Mouse (Mus musculus): ENCODE data around the gene Myo18a. TPM values are rescaled to one million over a fixed set of nuclear protein-coding genes. Genes with fewer than 3 reads are reported as not detected.

The Myo18a gene
- polyA plus RNA-seq, 1 experiment from 2014 or later, result 32.4 TPM

DNA sequence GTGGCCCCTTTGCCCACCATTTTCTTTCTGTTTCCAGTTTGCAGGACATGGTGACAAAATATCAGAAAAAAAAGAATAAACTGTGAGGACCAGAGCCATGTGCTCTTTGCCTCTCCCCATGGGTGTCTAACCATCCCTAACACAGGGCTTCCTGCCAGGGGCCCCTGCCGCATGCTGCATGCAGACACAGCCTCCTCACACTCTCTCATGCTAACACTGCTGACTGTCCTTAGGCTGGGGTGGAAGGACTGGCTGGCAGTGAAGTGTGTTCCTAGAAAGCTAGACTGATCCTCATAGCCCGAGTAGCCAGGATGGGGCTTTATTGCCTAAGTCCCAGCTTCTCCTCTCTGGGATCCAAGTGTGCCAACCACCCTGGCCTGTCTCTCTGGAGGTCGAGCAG, 91.6 kb downstream of the Myo18a start:
- 65% methylated on average over 3 of the region's 3 CpGs for WGBS
- Histone ChIP-seq H3K9me3 (ENCODE audit: low read length) (no peaks in the 10 kb centered on the region), H3K4me2 (replicated peaks; ENCODE audit: low read depth, low read length) (no peak overlapping the region), H3K4me1 (ENCODE audit: insufficient read depth, low read length) (peaks cover 17% of the 10 kb centered on the region; the same call in 1 of the 2 replicates), H3K27me3 (ENCODE audit: insufficient read depth, low read length) (peaks cover 11% of the 10 kb centered on the region), H3K36me3 (ENCODE audit: insufficient read depth, low read length) (peaks cover 28% of the 10 kb centered on the region), H3K4me3 (ENCODE audit: low read length) (no peak overlapping the region), H3K9ac (replicated peaks; ENCODE audit: low read length) (no peak overlapping the region), H3K27ac (ENCODE audit: low read length) (no peak overlapping the region)
- ATAC-seq (ENCODE audit: low FRiP score, low TSS enrichment), result no peak

- Histone ChIP-seq H3K27ac (ENCODE audit: low read length) (no peak overlapping the region), H3K9me3 (ENCODE audit: low read length) (no peaks in the 10 kb centered on the region), H3K36me3 (ENCODE audit: insufficient read depth, low read length) (peaks cover 28% of the 10 kb centered on the region), H3K4me1 (ENCODE audit: insufficient read depth, low read length) (peaks cover 17% of the 10 kb centered on the region; the same call in 1 of the 2 replicates), H3K9ac (replicated peaks; ENCODE audit: low read length) (no peak overlapping the region), H3K4me3 (ENCODE audit: low read length) (no peak overlapping the region), H3K4me2 (replicated peaks; ENCODE audit: low read depth, low read length) (no peak overlapping the region), H3K27me3 (ENCODE audit: insufficient read depth, low read length) (peaks cover 17% of the 10 kb centered on the region)
- no peak for ATAC-seq (ENCODE audit: low FRiP score, low TSS enrichment)
- 26% methylated on average over 15 of the region's 15 CpGs for WGBS
These were observed 92.3 kb downstream of the Myo18a start for GRCm38 (mm10) chr11:77855396-77855795.

DNA sequence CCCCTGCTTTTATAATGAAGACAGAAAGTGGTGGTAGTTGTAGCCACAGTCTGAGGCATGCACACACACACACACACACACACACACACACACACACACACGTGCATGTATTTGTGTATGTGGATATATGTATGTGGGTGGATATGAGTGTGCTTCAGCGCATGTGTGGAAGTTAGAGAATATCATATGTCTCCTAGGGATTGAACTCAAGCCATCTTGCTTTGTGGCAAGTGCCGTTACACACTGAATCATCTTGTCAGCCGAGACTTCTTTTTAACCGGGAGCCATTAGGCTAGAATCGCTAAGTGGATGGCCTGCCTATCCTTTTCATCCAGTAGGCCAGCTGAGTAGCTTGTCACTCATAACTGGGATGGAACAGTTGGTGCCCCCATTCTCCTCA, 94.0 kb downstream of the Myo18a start:
- peaks cover 17% of the 10 kb centered on the region for H3K27me3 ChIP-seq (ENCODE audit: insufficient read depth, low read length)
- H3K36me3 ChIP-seq (ENCODE audit: insufficient read depth, low read length), result peaks cover 26% of the 10 kb centered on the region

GRCm38 (mm10) chr11:77858589-77858988, 95.5 kb downstream of the Myo18a start:
- WGBS, result 64% methylated on average over 9 of the region's 9 CpGs
- Histone ChIP-seq H3K9me3 (ENCODE audit: low read length) (no peaks in the 10 kb centered on the region), H3K4me1 (ENCODE audit: insufficient read depth, low read length) (peaks cover 7% of the 10 kb centered on the region; the same call in 1 of the 2 replicates), H3K36me3 (ENCODE audit: insufficient read depth, low read length) (peaks cover 13% of the 10 kb centered on the region), H3K27me3 (ENCODE audit: insufficient read depth, low read length) (peaks cover 17% of the 10 kb centered on the region; the same call in 1 of the 2 replicates), H3K9ac (replicated peaks; ENCODE audit: low read length) (no peak overlapping the region), H3K4me3 (ENCODE audit: low read length) (no peak overlapping the region), H3K27ac (ENCODE audit: low read length) (no peak overlapping the region), H3K4me2 (replicated peaks; ENCODE audit: low read depth, low read length) (no peak overlapping the region)
- no peak for ATAC-seq (ENCODE audit: low FRiP score, low TSS enrichment)

More for the DNA sequence above, 94.0 kb downstream of the Myo18a start:
- Histone ChIP-seq H3K9me3 (ENCODE audit: low read length) (no peaks in the 10 kb centered on the region), H3K4me1 (ENCODE audit: insufficient read depth, low read length) (peaks cover 7% of the 10 kb centered on the region; the same call in 1 of the 2 replicates), H3K9ac (replicated peaks; ENCODE audit: low read length) (no peak overlapping the region), H3K27ac (ENCODE audit: low read length) (no peak overlapping the region), H3K4me2 (replicated peaks; ENCODE audit: low read depth, low read length) (no peak overlapping the region), H3K4me3 (ENCODE audit: low read length) (no peak overlapping the region)
- WGBS, result 84% methylated on average over 6 of the region's 6 CpGs
- no peak for ATAC-seq (ENCODE audit: low FRiP score, low TSS enrichment)

DNA sequence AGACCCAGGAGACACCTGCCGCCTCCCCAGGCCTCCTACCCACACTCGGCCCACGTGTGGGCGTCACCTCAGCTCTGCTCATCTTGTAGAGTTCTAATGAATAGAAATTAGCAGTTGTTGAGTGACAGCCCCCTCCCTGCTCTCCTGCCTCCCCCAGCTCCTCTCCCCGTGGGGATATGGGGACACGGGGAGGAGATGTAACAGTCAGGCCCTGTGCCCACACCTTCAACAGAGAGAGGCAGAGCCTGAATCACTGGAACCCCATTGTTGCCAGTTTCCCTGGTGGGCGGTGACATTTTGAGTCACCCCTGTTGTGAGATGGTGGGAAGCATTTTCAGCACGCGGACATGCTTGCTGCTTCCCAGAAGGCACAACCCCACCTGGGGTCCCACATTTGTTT, 97.9 kb downstream of the Myo18a start:
- Histone ChIP-seq H3K27me3 (ENCODE audit: insufficient read depth, low read length) (peaks cover 17% of the 10 kb centered on the region; the same call in 1 of the 2 replicates), H3K4me3 (ENCODE audit: low read length) (no peak overlapping the region), H3K9me3 (ENCODE audit: low read length) (no peaks in the 10 kb centered on the region), H3K36me3 (ENCODE audit: insufficient read depth, low read length) (peaks cover 11% of the 10 kb centered on the region), H3K9ac (replicated peaks; ENCODE audit: low read length) (no peak overlapping the region), H3K27ac (ENCODE audit: low read length) (no peak overlapping the region), H3K4me1 (ENCODE audit: insufficient read depth, low read length) (no peaks in the 10 kb centered on the region), H3K4me2 (replicated peaks; ENCODE audit: low read depth, low read length) (no peak overlapping the region)
- ATAC-seq (ENCODE audit: low FRiP score, low TSS enrichment), result no peak
- WGBS, result 83% methylated on average over 9 of the region's 9 CpGs

DNA sequence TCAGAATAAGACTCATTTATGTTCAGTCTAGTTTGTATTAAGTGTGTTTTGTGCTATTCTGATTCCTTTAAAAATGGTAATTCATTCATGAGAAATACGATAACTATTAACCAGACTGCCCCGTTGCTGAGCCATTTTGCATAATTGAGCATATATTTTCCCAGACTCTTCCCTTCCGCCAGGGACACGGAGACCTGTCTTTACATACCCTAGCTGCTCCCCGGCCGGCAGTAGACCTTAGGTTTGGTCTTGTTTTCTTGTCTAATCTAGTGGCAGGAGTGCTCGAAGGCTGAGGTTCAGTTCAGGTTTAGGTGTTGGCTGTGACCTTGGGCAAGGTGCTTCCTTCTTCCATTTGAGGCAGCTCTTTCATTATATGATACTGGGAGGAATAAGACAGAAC, 99.8 kb downstream of the Myo18a start:
- Histone ChIP-seq H3K9me3 (ENCODE audit: low read length) (no peaks in the 10 kb centered on the region), H3K36me3 (ENCODE audit: insufficient read depth, low read length) (peaks cover 8% of the 10 kb centered on the region), H3K27ac (ENCODE audit: low read length) (no peak overlapping the region), H3K4me3 (ENCODE audit: low read length) (no peak overlapping the region), H3K9ac (replicated peaks; ENCODE audit: low read length) (no peak overlapping the region), H3K27me3 (ENCODE audit: insufficient read depth, low read length) (peaks cover 26% of the 10 kb centered on the region), H3K4me1 (ENCODE audit: insufficient read depth, low read length) (peaks cover 14% of the 10 kb centered on the region), H3K4me2 (replicated peaks; ENCODE audit: low read depth, low read length) (no peak overlapping the region)
- 67% methylated on average over 7 of the region's 7 CpGs for WGBS
- ATAC-seq (ENCODE audit: low FRiP score, low TSS enrichment), result no peak

- 67% methylated on average over 12 of the region's 12 CpGs for WGBS
- no peaks in the 10 kb centered on the region for H3K9me3 ChIP-seq (ENCODE audit: low read length)
- no peak overlapping the region for H3K4me3 ChIP-seq (ENCODE audit: low read length)
- peaks cover 17% of the 10 kb centered on the region; the same call in 1 of the 2 replicates for H3K27me3 ChIP-seq (ENCODE audit: insufficient read depth, low read length)
- H3K4me1 ChIP-seq (ENCODE audit: insufficient read depth, low read length), result peaks cover 15% of the 10 kb centered on the region
- no peak overlapping the region for H3K9ac ChIP-seq (replicated peaks; ENCODE audit: low read length)
- no peak for ATAC-seq (ENCODE audit: low FRiP score, low TSS enrichment)
- H3K36me3 ChIP-seq (ENCODE audit: insufficient read depth, low read length), result no peaks in the 10 kb centered on the region; the same call in 1 of the 2 replicates
- no peak overlapping the region for H3K4me2 ChIP-seq (replicated peaks; ENCODE audit: low read depth, low read length)
- H3K27ac ChIP-seq (ENCODE audit: low read length), result no peak overlapping the region
These were observed 101.7 kb downstream of the Myo18a start for GRCm38 (mm10) chr11:77864771-77865170.

- Histone ChIP-seq H3K27me3 (ENCODE audit: insufficient read depth, low read length) (peaks cover 13% of the 10 kb centered on the region; the same call in 1 of the 2 replicates), H3K4me2 (replicated peaks; ENCODE audit: low read depth, low read length) (no peak overlapping the region), H3K27ac (ENCODE audit: low read length) (no peak overlapping the region), H3K9me3 (ENCODE audit: low read length) (no peaks in the 10 kb centered on the region), H3K9ac (replicated peaks; ENCODE audit: low read length) (no peak overlapping the region), H3K4me1 (ENCODE audit: insufficient read depth, low read length) (peaks cover 15% of the 10 kb centered on the region), H3K4me3 (ENCODE audit: low read length) (no peak overlapping the region), H3K36me3 (ENCODE audit: insufficient read depth, low read length) (no peaks in the 10 kb centered on the region)
- ATAC-seq (ENCODE audit: low FRiP score, low TSS enrichment), result no peak
- WGBS, result 38% methylated on average over 12 of the region's 12 CpGs
These were observed 104.5 kb downstream of the Myo18a start for GRCm38 (mm10) chr11:77867419-77868083.

DNA sequence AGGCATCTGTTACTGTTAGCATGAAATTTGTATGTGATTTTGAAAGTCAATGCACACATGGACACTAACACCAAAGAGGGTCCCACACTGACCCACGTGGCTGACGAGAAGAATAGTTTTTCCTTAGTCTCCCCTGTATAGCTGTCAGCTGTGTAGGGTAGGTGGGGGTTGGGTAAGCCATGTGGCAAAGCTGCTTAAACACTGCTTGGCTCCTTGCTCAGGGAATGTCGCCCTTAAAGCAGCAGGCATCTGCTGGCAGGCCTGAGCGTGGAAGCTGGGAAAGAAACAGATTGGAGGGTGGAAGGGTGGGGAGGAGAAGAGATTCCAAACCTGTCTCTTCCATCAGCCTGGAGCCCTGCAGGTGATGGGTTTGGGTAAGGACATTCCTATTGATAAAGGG, 108.4 kb downstream of the Myo18a start:
- Histone ChIP-seq H3K4me1 (ENCODE audit: insufficient read depth, low read length) (peaks cover 17% of the 10 kb centered on the region), H3K4me3 (ENCODE audit: low read length) (no peak overlapping the region), H3K27me3 (ENCODE audit: insufficient read depth, low read length) (peaks cover 8% of the 10 kb centered on the region; the same call in 1 of the 2 replicates), H3K27ac (ENCODE audit: low read length) (no peak overlapping the region), H3K9me3 (ENCODE audit: low read length) (no peaks in the 10 kb centered on the region), H3K4me2 (replicated peaks; ENCODE audit: low read depth, low read length) (no peak overlapping the region), H3K36me3 (ENCODE audit: insufficient read depth, low read length) (no peaks in the 10 kb centered on the region), H3K9ac (replicated peaks; ENCODE audit: low read length) (no peak overlapping the region)
- no peak for ATAC-seq (ENCODE audit: low FRiP score, low TSS enrichment)
- WGBS, result 58% methylated on average over 4 of the region's 4 CpGs

GRCm38 (mm10) chr11:77872236-77872635, 109.2 kb downstream of the Myo18a start:
- Histone ChIP-seq H3K4me2 (replicated peaks; ENCODE audit: low read depth, low read length) (no peak overlapping the region; the same call in 1 of the 2 replicates), H3K4me3 (ENCODE audit: low read length) (no peak overlapping the region), H3K36me3 (ENCODE audit: insufficient read depth, low read length) (no peaks in the 10 kb centered on the region), H3K27me3 (ENCODE audit: insufficient read depth, low read length) (peaks cover 2% of the 10 kb centered on the region; the same call in 1 of the 2 replicates), H3K27ac (ENCODE audit: low read length) (no peak overlapping the region), H3K4me1 (ENCODE audit: insufficient read depth, low read length) (peaks cover 10% of the 10 kb centered on the region), H3K9me3 (ENCODE audit: low read length) (no peaks in the 10 kb centered on the region), H3K9ac (replicated peaks; ENCODE audit: low read length) (no peak overlapping the region)
- 1% methylated on average over 11 of the region's 11 CpGs for WGBS
- no peak for ATAC-seq (ENCODE audit: low FRiP score, low TSS enrichment)

Measured in kidney, embryonic 16.5 days (tissue).